Mouse (Mus musculus) C2C12 (cell line): Measurements from ENCODE around the gene Cacnb4. TPM values are rescaled to one million over a fixed set of nuclear protein-coding genes. Genes with fewer than 3 reads are reported as not detected.
A peak's percentile ranks its signal among the peaks of the same experiment; 100 is the strongest.

Experiments
- H3K27me3 ChIP-seq: one replicate; pipeline ENCODE4 v1.6.1; 2011; ENCODE audit not compliant: control insufficient read depth, insufficient read depth, insufficient read length
- H3K36me3 ChIP-seq: one replicate; pipeline ENCODE4 v1.6.1; 2011; ENCODE audit not compliant: control insufficient read depth, insufficient read depth
- H3K4me3 ChIP-seq: one replicate; pipeline ENCODE4 v1.5.1; 2011; ENCODE audit warnings: mild to moderate bottlenecking, control low read depth; ENCODE audit not compliant: poor library complexity, insufficient read depth, severe bottlenecking
- H3K79me2 ChIP-seq: one replicate; pipeline ENCODE4 v1.6.1; 2011; ENCODE audit not compliant: control insufficient read depth, insufficient read depth
- H3K79me3 ChIP-seq: one replicate; pipeline ENCODE4 v1.6.1; 2011; ENCODE audit warnings: low read depth, control low read depth
- H3ac ChIP-seq: one replicate; pipeline ENCODE3; 2011; ENCODE audit warnings: low read depth; ENCODE audit not compliant: control insufficient read depth, insufficient read length
- CEBPB ChIP-seq: IDR thresholded peaks from one replicate; pipeline ENCODE4 v1.6.1; 2011; ENCODE audit warnings: low read depth, mild to moderate bottlenecking, control low read depth, moderate library complexity
- CTCF ChIP-seq: IDR thresholded peaks from one replicate; pipeline ENCODE4 v1.5.1; 2011; ENCODE audit not compliant: control insufficient read depth, insufficient read depth, insufficient read length
- FOSL1 ChIP-seq: IDR thresholded peaks from one replicate; pipeline ENCODE4 v1.8.0; 2011; ENCODE audit warnings: mild to moderate bottlenecking, low read length; ENCODE audit not compliant: poor library complexity, insufficient read depth, severe bottlenecking
- MAX ChIP-seq: IDR thresholded peaks from one replicate; pipeline ENCODE4 v1.6.1; 2011; ENCODE audit warnings: mild to moderate bottlenecking, control low read depth
- MYOD1 ChIP-seq: IDR thresholded peaks from one replicate; pipeline ENCODE4 v1.6.1; 2011; ENCODE audit warnings: low read depth; ENCODE audit not compliant: control insufficient read depth, insufficient read length
- MYOG ChIP-seq: IDR thresholded peaks from one replicate; pipeline ENCODE4 v1.6.1; 2011; ENCODE audit not compliant: control insufficient read depth, insufficient read length; ENCODE audit errors: extremely low read depth
- USF1 ChIP-seq: IDR thresholded peaks from one replicate; pipeline ENCODE4 v1.6.1; 2011; ENCODE audit warnings: low read depth, mild to moderate bottlenecking, control low read depth, moderate library complexity
- polyA plus RNA-seq: library from polyadenylated mRNA; unstranded; fragments of >200 nt; fragmentation: generic; extraction: Trizol; gene quantifications from one replicate; pipeline ENCODE4 v1.2.1, GENCODE M21; 2012; ENCODE audit warnings: missing spikeins

Gene Cacnb4
- polyA plus RNA-seq, 1 experiment, result 0.01 TPM

GRCm38 (mm10) chr2:52394529-52394928 lies 282.1 kb downstream of the Cacnb4 start:
- H3K4me3 ChIP-seq, result no peak overlapping the region

DNA sequence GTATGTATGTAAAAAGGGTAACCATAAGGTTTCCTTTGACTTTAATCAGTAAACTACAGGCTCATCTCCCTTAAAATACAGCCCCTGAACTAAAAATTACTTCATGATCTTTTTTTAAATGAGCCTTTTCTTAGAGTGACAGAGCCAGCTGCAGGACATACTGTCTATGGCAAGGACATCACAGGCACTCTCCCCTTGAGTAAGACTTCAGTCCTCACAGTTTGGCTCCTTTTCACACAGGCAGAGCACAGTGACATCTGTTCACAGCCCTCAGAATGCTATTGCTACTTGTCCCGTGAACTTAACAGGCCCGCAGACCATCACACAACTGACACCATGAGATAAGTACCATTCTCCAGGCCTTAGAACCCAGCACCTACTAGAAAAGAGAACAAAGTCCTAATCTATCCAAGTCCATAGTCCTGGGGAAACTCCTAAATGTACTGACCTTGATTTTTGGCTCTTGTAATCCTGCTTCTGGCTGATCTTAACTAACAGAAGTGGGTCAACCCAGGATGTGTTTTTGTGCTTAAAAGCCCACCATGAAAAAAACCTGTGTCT lies 286.1 kb downstream of the Cacnb4 start:
- Histone ChIP-seq H3K27me3 (no peaks in the 10 kb centered on the region), H3K79me2 (no peaks in the 10 kb centered on the region), H3K79me3 (no peaks in the 10 kb centered on the region), H3K4me3 (no peak overlapping the region), H3ac (no peak overlapping the region), H3K36me3 (no peaks in the 10 kb centered on the region)
- TF ChIP-seq USF1, result no peak
- no peak for TF ChIP-seq CEBPB
- no peak for TF ChIP-seq MAX
- no peak for TF ChIP-seq CTCF
- no peak for TF ChIP-seq FOSL1
- TF ChIP-seq MYOD1, result peak; percentile 40
- TF ChIP-seq MYOG, result no peak

More at GRCm38 (mm10) chr2:52394529-52394928, 282.1 kb downstream of the Cacnb4 start:
- H3ac ChIP-seq, result no peak overlapping the region
- no peaks in the 10 kb centered on the region for H3K79me2 ChIP-seq
- no peaks in the 10 kb centered on the region for H3K27me3 ChIP-seq
- H3K79me3 ChIP-seq, result no peaks in the 10 kb centered on the region
- no peak for TF ChIP-seq CEBPB
- no peak for TF ChIP-seq FOSL1
- TF ChIP-seq MYOD1, result no peak
- TF ChIP-seq USF1, result no peak
- peaks cover under 1% of the 10 kb centered on the region for H3K36me3 ChIP-seq

GRCm38 (mm10) chr2:52389975-52390374 lies 286.7 kb downstream of the Cacnb4 start:
- Histone ChIP-seq H3K27me3 (no peaks in the 10 kb centered on the region), H3K79me3 (no peaks in the 10 kb centered on the region), H3K36me3 (no peaks in the 10 kb centered on the region), H3K4me3 (no peak overlapping the region), H3K79me2 (no peaks in the 10 kb centered on the region), H3ac (no peak overlapping the region)
- TF ChIP-seq MAX (no peak), CTCF (no peak), FOSL1 (no peak), CEBPB (no peak), MYOG (no peak), USF1 (no peak), MYOD1 (no peak)

DNA sequence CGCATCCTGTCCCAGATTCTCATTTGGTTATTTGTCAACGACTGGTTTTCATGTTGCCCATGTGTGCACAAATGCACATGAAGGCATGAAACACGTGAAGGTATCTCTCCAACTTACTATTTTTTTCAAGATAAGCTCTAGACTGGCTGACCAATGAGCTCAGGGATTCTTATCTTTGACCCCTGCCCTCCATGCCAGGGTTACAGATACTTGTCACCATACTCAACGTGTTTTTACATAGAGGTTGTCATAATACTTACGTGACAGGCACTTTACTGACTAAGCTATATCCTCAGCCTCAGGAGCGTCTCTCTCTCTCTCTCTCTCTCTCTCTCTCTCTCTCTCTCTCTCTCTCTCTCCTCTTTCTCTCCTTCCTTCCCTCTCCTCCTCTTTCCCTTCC lies 290.2 kb downstream of the Cacnb4 start:
- Histone ChIP-seq H3ac (no peak overlapping the region), H3K79me2 (no peaks in the 10 kb centered on the region), H3K4me3 (no peak overlapping the region), H3K79me3 (no peaks in the 10 kb centered on the region), H3K27me3 (no peaks in the 10 kb centered on the region), H3K36me3 (no peaks in the 10 kb centered on the region)
- TF ChIP-seq CEBPB, result no peak
- TF ChIP-seq USF1, result no peak
- no peak for TF ChIP-seq MYOD1
- no peak for TF ChIP-seq CTCF
- no peak for TF ChIP-seq FOSL1
- no peak for TF ChIP-seq MYOG
- no peak for TF ChIP-seq MAX

GRCm38 (mm10) chr2:52386037-52386436 lies 290.6 kb downstream of the Cacnb4 start:
- Histone ChIP-seq H3K79me2 (no peaks in the 10 kb centered on the region), H3K36me3 (no peaks in the 10 kb centered on the region), H3K4me3 (no peak overlapping the region), H3K79me3 (no peaks in the 10 kb centered on the region), H3K27me3 (no peaks in the 10 kb centered on the region), H3ac (no peak overlapping the region)
- TF ChIP-seq CTCF, result no peak
- TF ChIP-seq USF1, result no peak
- no peak for TF ChIP-seq MYOD1
- no peak for TF ChIP-seq MYOG
- no peak for TF ChIP-seq MAX
- no peak for TF ChIP-seq CEBPB
- TF ChIP-seq FOSL1, result no peak

DNA sequence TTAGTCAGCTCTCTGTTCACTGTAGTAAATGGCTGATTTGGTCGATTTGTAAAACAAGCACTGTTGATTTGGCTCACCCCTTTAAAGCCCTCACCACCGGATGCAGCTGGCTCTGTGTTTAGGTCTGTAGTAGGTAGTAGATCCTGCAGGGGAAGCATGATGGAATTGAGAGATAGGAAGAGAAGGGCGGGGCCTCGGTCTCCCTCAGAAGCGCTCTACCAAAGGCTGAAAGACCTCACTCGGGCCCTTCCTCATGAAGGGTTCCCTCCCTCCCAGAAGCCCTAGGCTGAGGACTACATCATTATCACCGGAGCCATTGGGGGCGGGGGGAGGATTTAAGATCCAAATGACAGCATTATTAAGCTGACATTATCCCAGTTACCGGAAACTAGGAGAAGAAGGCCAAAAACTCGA lies 297.8 kb downstream of the Cacnb4 start:
- H3K27me3 ChIP-seq, result no peaks in the 10 kb centered on the region
- H3K79me3 ChIP-seq, result no peaks in the 10 kb centered on the region
- H3ac ChIP-seq, result no peak overlapping the region
- H3K4me3 ChIP-seq, result no peak overlapping the region
- H3K36me3 ChIP-seq, result no peaks in the 10 kb centered on the region
- H3K79me2 ChIP-seq, result no peaks in the 10 kb centered on the region
- TF ChIP-seq MAX (no peak), USF1 (no peak), CEBPB (no peak), MYOG (no peak), MYOD1 (no peak), CTCF (no peak), FOSL1 (no peak)
